Mouse (Mus musculus) limb, embryonic 14.5 days (tissue): ENCODE measurements around the gene Stox2. TPM values are rescaled to one million over a fixed set of nuclear protein-coding genes. Genes with fewer than 3 reads are reported as not detected.

Experiments used
- ATAC-seq: fragments of 200-750 bp; cut with Nextera tagmentation; 2 replicates; pipeline ENCODE4 v1.8.0; 2017; ENCODE audit warnings: low read depth, moderate number of reproducible peaks, moderate TSS enrichment; ENCODE audit not compliant: low FRiP score
- DNase-seq: peaks from one replicate; pipeline ENCODE4 v3.0.0-alpha.2; 2015; ENCODE audit warnings: low spot score
- H3K27ac ChIP-seq: fragments of 300-500 bp; sonication (generic); replicated peaks from 2 replicates; pipeline ENCODE4 v1.5.1; 2014; ENCODE audit warnings: low read depth, mild to moderate bottlenecking, low read length, moderate library complexity, mixed read lengths
- H3K27me3 ChIP-seq: fragments of 300-500 bp; sonication (generic); 2 replicates; pipeline ENCODE4 v1.6.1; 2014; ENCODE audit warnings: low read length, mixed read lengths; ENCODE audit not compliant: control insufficient read depth, insufficient read depth
- H3K36me3 ChIP-seq: fragments of 300-500 bp; sonication (generic); 2 replicates; pipeline ENCODE4 v1.6.1; 2014; ENCODE audit warnings: mild to moderate bottlenecking, low read length, moderate library complexity, mixed read lengths; ENCODE audit not compliant: control insufficient read depth, insufficient read depth
- H3K4me1 ChIP-seq: fragments of 300-500 bp; sonication (generic); 2 replicates; pipeline ENCODE4 v1.6.1; 2014; ENCODE audit warnings: antibody characterized with exemption, low read length, mixed read lengths; ENCODE audit not compliant: control insufficient read depth, insufficient read depth
- H3K4me2 ChIP-seq: fragments of 300-500 bp; sonication (generic); replicated peaks from 2 replicates; pipeline ENCODE4 v1.6.1; 2014; ENCODE audit warnings: low read depth, mild to moderate bottlenecking, low read length, moderate library complexity; ENCODE audit not compliant: severe bottlenecking
- H3K4me3 ChIP-seq: fragments of 300-500 bp; sonication (generic); replicated peaks from 2 replicates; pipeline ENCODE4 v1.5.1; 2014; ENCODE audit warnings: low read length
- H3K9ac ChIP-seq: fragments of 300-500 bp; sonication (generic); 2 replicates; pipeline ENCODE4 v1.6.1; 2014; ENCODE audit warnings: mild to moderate bottlenecking, low read depth, low read length, moderate library complexity; ENCODE audit not compliant: severe bottlenecking
- H3K9me3 ChIP-seq: fragments of 300-500 bp; sonication (generic); 2 replicates; pipeline ENCODE4 v1.6.1; 2016; ENCODE audit warnings: low read length; ENCODE audit not compliant: control insufficient read depth
- POLR2A ChIP-seq: fragments of 200-500 bp; IDR thresholded peaks from 2 replicates; pipeline ENCODE4 v1.8.0; 2012; ENCODE audit warnings: inconsistent platforms, mild to moderate bottlenecking, moderate library complexity, borderline replicate concordance; ENCODE audit not compliant: insufficient read depth, insufficient read length; ENCODE audit errors: extremely low read depth
- WGBS: fragments of 180-500 bp; shearing (Covaris S2); extraction: QIAGEN DNeasy Blood & Tissue Kit; methylation state at CpG from one replicate; pipeline ENCODE4 v1.1.7; 2014; 5-methylcytosine and 5-hydroxymethylcytosine counted together
- polyA plus RNA-seq, 2 experiments: library from polyadenylated mRNA; depleted of rRNA in 1 of 2; stranded (reverse) in 1 of 2; unstranded in 1 of 2; fragments of >200 nt; fragmentation: Nextera tagmentation in 1 of 2; extraction: Ambion mirVana in 1 of 2; gene quantifications; 2 replicates each; pipeline versions ENCODE4 v1.2.1 to v1.2.3; 2012 to 2014

The Stox2 gene
- polyA plus RNA-seq, 2 experiments, result 12.2 to 17.1 TPM

GRCm38 (mm10) chr8:47345085-47345771 is 100.9 kb downstream of the Stox2 start:
- TF ChIP-seq POLR2A, result no peak
- no peaks in the 10 kb centered on the region for H3K36me3 ChIP-seq
- 14% methylated on average over 15 of the region's 15 CpGs for WGBS
- H3K4me2 ChIP-seq, result peak overlapping the region; percentile 22; the same call in 1 of the 2 replicates
- ATAC-seq (no peak), DNase-seq (no peak)
- H3K4me1 ChIP-seq, result peaks cover 44% of the 10 kb centered on the region
- H3K4me3 ChIP-seq, result no peak overlapping the region
- H3K27me3 ChIP-seq, result no peaks in the 10 kb centered on the region
- H3K27ac ChIP-seq, result no peak overlapping the region
- no peaks in the 10 kb centered on the region for H3K9me3 ChIP-seq
- H3K9ac ChIP-seq, result no peak overlapping the region

DNA sequence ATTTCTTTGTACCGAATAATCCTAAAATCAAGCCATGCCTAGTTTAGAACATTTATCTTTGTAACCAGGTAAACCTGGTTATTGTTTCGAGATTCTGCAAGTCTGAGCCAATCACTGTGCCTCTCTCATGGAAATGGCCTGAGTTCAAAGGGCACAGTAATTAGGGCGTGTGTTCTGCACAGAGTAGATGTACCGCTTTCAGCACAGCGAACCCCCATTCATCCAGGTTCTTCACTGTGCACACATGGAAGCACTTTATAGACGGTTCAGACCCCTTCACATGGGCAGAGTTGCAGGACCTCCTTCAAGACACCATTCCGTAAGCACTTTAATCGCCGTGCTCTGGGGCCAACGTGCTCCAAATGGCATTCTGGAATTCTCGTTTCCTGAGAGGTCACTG is 104.7 kb downstream of the Stox2 start:
- Histone ChIP-seq H3K27ac (no peak overlapping the region), H3K4me3 (no peak overlapping the region), H3K36me3 (no peaks in the 10 kb centered on the region), H3K9me3 (no peaks in the 10 kb centered on the region), H3K9ac (no peak overlapping the region), H3K4me2 (no peak overlapping the region), H3K27me3 (no peaks in the 10 kb centered on the region), H3K4me1 (peaks cover 36% of the 10 kb centered on the region)
- DNase-seq (no peak), ATAC-seq (no peak)
- WGBS, result 17% methylated on average over 11 of the region's 11 CpGs
- TF ChIP-seq POLR2A, result no peak

GRCm38 (mm10) chr8:47338691-47339323 is 107.4 kb downstream of the Stox2 start:
- WGBS, result 31% methylated on average over 3 of the region's 3 CpGs
- ATAC-seq (no peak), DNase-seq (no peak)
- no peak overlapping the region for H3K4me3 ChIP-seq
- H3K9ac ChIP-seq, result no peak overlapping the region
- no peak for TF ChIP-seq POLR2A
- H3K4me2 ChIP-seq, result no peak overlapping the region
- H3K27ac ChIP-seq, result no peak overlapping the region
- peaks cover 29% of the 10 kb centered on the region for H3K4me1 ChIP-seq
- H3K27me3 ChIP-seq, result no peaks in the 10 kb centered on the region
- H3K36me3 ChIP-seq, result no peaks in the 10 kb centered on the region
- H3K9me3 ChIP-seq, result no peaks in the 10 kb centered on the region

- H3K4me2 ChIP-seq, result no peak overlapping the region
- no peak overlapping the region for H3K4me3 ChIP-seq
- no peak for ATAC-seq
- H3K4me1 ChIP-seq, result peaks cover 26% of the 10 kb centered on the region
- no peak for TF ChIP-seq POLR2A
- no peak overlapping the region for H3K9ac ChIP-seq
- 89% methylated on average over 12 of the region's 12 CpGs for WGBS
- H3K36me3 ChIP-seq, result no peaks in the 10 kb centered on the region
- no peaks in the 10 kb centered on the region for H3K9me3 ChIP-seq
- no peak for DNase-seq
- no peaks in the 10 kb centered on the region for H3K27me3 ChIP-seq
- H3K27ac ChIP-seq, result no peak overlapping the region
Measured at GRCm38 (mm10) chr8:47336433-47336832, 109.7 kb downstream of the Stox2 start.

DNA sequence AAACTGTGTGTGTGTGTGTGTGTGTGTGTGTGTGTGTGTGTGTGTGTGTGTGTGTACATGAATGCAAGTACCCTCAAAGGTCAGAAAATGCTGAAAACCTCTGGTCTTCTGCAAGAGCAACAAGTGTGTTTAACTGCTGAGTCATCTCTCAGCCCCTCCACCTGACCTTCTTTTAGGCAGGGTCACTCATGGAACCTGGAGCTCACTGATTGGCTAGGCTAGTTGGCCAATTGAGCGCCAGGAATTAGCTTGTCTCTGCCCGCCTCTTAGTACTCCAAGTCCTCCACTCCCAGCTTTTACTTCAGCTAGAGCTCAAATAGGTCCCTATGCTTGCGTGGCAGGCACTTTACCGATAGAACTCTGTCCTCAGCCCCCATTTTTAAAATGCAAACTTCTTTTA is 110.2 kb downstream of the Stox2 start:
- Histone ChIP-seq H3K9ac (no peak overlapping the region), H3K27ac (no peak overlapping the region), H3K4me2 (no peak overlapping the region), H3K36me3 (no peaks in the 10 kb centered on the region), H3K4me3 (no peak overlapping the region), H3K9me3 (no peaks in the 10 kb centered on the region), H3K27me3 (no peaks in the 10 kb centered on the region), H3K4me1 (peaks cover 24% of the 10 kb centered on the region)
- WGBS, result 94% methylated on average over 4 of the region's 4 CpGs
- DNase-seq (no peak), ATAC-seq (no peak)
- no peak for TF ChIP-seq POLR2A
